Mouse (Mus musculus): Measurements from ENCODE around the gene Hsbp1.

- TF ChIP-seq POLR2A (IDR thresholded peaks at IDR 0.05; ENCODE audit: insufficient read length, low read depth) (no peak), MYOG (IDR thresholded peaks at IDR 0.05; ENCODE audit: control insufficient read depth in 1 of 3, insufficient read depth in 1 of 3, insufficient read length in 2 of 3, low read depth in 2 of 3) (no peak), MYOD1 (IDR thresholded peaks at IDR 0.05; ENCODE audit: control insufficient read depth in 1 of 3, insufficient read length in 2 of 3, low read depth in 2 of 3) (no peak), MAX (IDR thresholded peaks at IDR 0.05; ENCODE audit: low read depth) (no peak)
These were observed 7.4 kb downstream of the Hsbp1 start for GRCm38 (mm10) chr8:119351647-119352046.
